Mouse (Mus musculus): Measurements from ENCODE around the gene Cfap97d2.
"Not testable (repeated sequence)": the region's sequence is repeated elsewhere in the genome, so short reads cannot be mapped to it uniquely, and the experiment has no call there.

The Cfap97d2 gene

GRCm38 (mm10) chr8:13687941-13688340 is 17.7 kb upstream of the Cfap97d2 start:
- DNase-seq = no peak

- no peak for DNase-seq
Measured at GRCm38 (mm10) chr8:13688461-13688860, 17.2 kb upstream of the Cfap97d2 start.

- DNase-seq = no peak
Measured at GRCm38 (mm10) chr8:13689331-13689730, 16.4 kb upstream of the Cfap97d2 start.

- peak; percentile 84 for DNase-seq
Measured at GRCm38 (mm10) chr8:13692302-13693066, 13.2 kb upstream of the Cfap97d2 start.

GRCm38 (mm10) chr8:13694735-13695134 is 11.0 kb upstream of the Cfap97d2 start:
- no peak for DNase-seq

GRCm38 (mm10) chr8:13695203-13695867 is 10.4 kb upstream of the Cfap97d2 start:
- no peak for DNase-seq

GRCm38 (mm10) chr8:13696157-13696556 is 9.5 kb upstream of the Cfap97d2 start:
- no peak for DNase-seq

- no peak for DNase-seq
Measured at GRCm38 (mm10) chr8:13697196-13697595, 8.5 kb upstream of the Cfap97d2 start.

GRCm38 (mm10) chr8:13697681-13698080 is 8.0 kb upstream of the Cfap97d2 start:
- DNase-seq = no peak

GRCm38 (mm10) chr8:13698281-13698680 is 7.4 kb upstream of the Cfap97d2 start:
- no peak for DNase-seq

GRCm38 (mm10) chr8:13699323-13699949 is 6.3 kb upstream of the Cfap97d2 start:
- DNase-seq = no peak

- no peak for DNase-seq
Measured at GRCm38 (mm10) chr8:13702755-13703154, 2.9 kb upstream of the Cfap97d2 start.

GRCm38 (mm10) chr8:13703756-13704155 is 1.9 kb upstream of the Cfap97d2 start:
- no peak for DNase-seq

GRCm38 (mm10) chr8:13704301-13704700 is 1.4 kb upstream of the Cfap97d2 start:
- DNase-seq = no peak

- DNase-seq = no peak
Measured at GRCm38 (mm10) chr8:13706918-13707317, 1.2 kb downstream of the Cfap97d2 start.

GRCm38 (mm10) chr8:13708514-13708913 is 2.8 kb downstream of the Cfap97d2 start:
- no peak for DNase-seq

GRCm38 (mm10) chr8:13718980-13719379 is 13.3 kb downstream of the Cfap97d2 start:
- DNase-seq = no peak

GRCm38 (mm10) chr8:13725722-13726121 is 20.0 kb downstream of the Cfap97d2 start:
- peak; percentile 63 for DNase-seq

GRCm38 (mm10) chr8:13727469-13728094 is 21.9 kb downstream of the Cfap97d2 start:
- no peak for DNase-seq

- no peak for DNase-seq
Measured at GRCm38 (mm10) chr8:13740323-13740770, 34.7 kb downstream of the Cfap97d2 start.

- no peak for DNase-seq
Measured at GRCm38 (mm10) chr8:13740817-13741613, 35.3 kb downstream of the Cfap97d2 start.

GRCm38 (mm10) chr8:13746212-13746611 is 40.5 kb downstream of the Cfap97d2 start:
- DNase-seq = not testable (repeated sequence)

Measured in retina, postnatal 1 day (tissue).